Mouse (Mus musculus) cerebellum, adult 2 months (tissue): Measurements from ENCODE around the gene Pth1r.
A peak's percentile ranks its signal among the peaks of the same experiment; 100 is the strongest.

Experiments
- CTCF ChIP-seq: fragments of 200-500 bp; IDR thresholded peaks from 2 replicates; pipeline ENCODE4 v1.5.1; 2011; ENCODE audit warnings: low read depth, mild to moderate bottlenecking, control low read depth, low read length, moderate library complexity, borderline replicate concordance; ENCODE audit not compliant: insufficient read depth
- POLR2A ChIP-seq: fragments of 200-500 bp; IDR thresholded peaks from 2 replicates; pipeline ENCODE4 v1.6.1; 2011; ENCODE audit warnings: low read length, control low read depth, borderline replicate concordance; ENCODE audit not compliant: insufficient read depth

DNA sequence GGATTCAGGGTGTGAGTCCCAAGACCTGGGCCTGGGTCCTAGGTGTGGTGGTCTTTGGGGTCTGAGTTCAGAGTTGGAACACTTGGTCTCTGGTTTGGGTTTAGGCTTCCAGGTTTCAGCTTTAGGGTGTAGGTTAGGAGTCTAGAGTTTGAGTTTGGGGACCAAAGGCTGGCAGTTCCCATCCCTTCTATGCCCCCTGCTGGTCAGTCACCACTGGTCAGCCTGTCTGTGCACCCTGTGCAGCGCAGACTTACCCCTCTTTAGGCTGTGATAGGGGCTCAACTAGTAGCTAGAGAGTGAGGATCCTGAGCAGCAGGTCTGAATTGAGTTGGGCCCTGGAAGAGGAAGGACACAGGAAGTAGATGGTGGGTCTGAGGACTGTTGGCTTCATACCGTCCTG, 12.3 kb upstream of the Pth1r start:
- TF ChIP-seq POLR2A = no peak
- peak; percentile 38; the same call in 1 of the 2 replicates for TF ChIP-seq CTCF
